Mouse (Mus musculus) intestine, embryonic 15.5 days (tissue): Measurements from ENCODE around the gene Cpeb1. TPM values are rescaled to one million over a fixed set of nuclear protein-coding genes. Genes with fewer than 3 reads are reported as not detected.
A peak's percentile ranks its signal among the peaks of the same experiment; 100 is the strongest.
"Not testable (repeated sequence)": the region's sequence is repeated elsewhere in the genome, so short reads cannot be mapped to it uniquely, and the experiment has no call there.

Source experiments
- ATAC-seq: fragments of 200-750 bp; cut with Nextera tagmentation; 2 replicates; pipeline ENCODE4 v1.8.0; 2017; ENCODE audit warnings: moderate TSS enrichment, moderate library complexity
- H3K27ac ChIP-seq: fragments of 300-500 bp; sonication (generic); 2 replicates; pipeline ENCODE4 v1.5.1; 2015; ENCODE audit warnings: mild to moderate bottlenecking, inconsistent platforms
- H3K27me3 ChIP-seq: fragments of 300-500 bp; sonication (generic); replicated peaks from 2 replicates; pipeline ENCODE4 v1.6.1; 2015; ENCODE audit warnings: inconsistent platforms
- H3K36me3 ChIP-seq: fragments of 300-500 bp; sonication (generic); 2 replicates; pipeline ENCODE4 v1.6.1; 2015; ENCODE audit warnings: inconsistent platforms
- H3K4me1 ChIP-seq: fragments of 300-500 bp; sonication (generic); replicated peaks from 2 replicates; pipeline ENCODE4 v1.6.1; 2015; ENCODE audit warnings: inconsistent platforms
- H3K4me2 ChIP-seq: fragments of 300-500 bp; sonication (generic); replicated peaks from 2 replicates; pipeline ENCODE4 v1.6.1; 2015; ENCODE audit warnings: mild to moderate bottlenecking, inconsistent platforms
- H3K4me3 ChIP-seq: fragments of 300-500 bp; sonication (generic); replicated peaks from 2 replicates; pipeline ENCODE4 v1.5.1; 2015; ENCODE audit warnings: inconsistent platforms
- H3K9ac ChIP-seq: fragments of 300-500 bp; sonication (generic); 2 replicates; pipeline ENCODE4 v1.6.1; 2015; ENCODE audit warnings: inconsistent platforms
- H3K9me3 ChIP-seq: fragments of 300-500 bp; sonication (generic); 2 replicates; pipeline ENCODE4 v1.6.1; 2016; ENCODE audit warnings: inconsistent platforms
- WGBS: fragments of 180-500 bp; shearing (Covaris S2); methylation state at CpG from one replicate; pipeline ENCODE4 v1.1.7; 2015; 5-methylcytosine and 5-hydroxymethylcytosine counted together
- polyA plus RNA-seq: library from polyadenylated mRNA; unstranded; fragments of >200 nt; fragmentation: Nextera tagmentation; extraction: Ambion mirVana; gene quantifications from 2 replicates; pipeline ENCODE4 v1.2.1, GENCODE M21; 2015

Cpeb1 gene
- polyA plus RNA-seq: 0.78 and 1.1 TPM in 2 replicates

GRCm38 (mm10) chr7:81455155-81455651 lies at the start of gene Cpeb1:
Cpeb1 (minus strand) TSS chr7:81455465.
- Histone ChIP-seq H3K36me3 (no peaks in the 10 kb centered on the region), H3K4me3 (peak within 1 kb of the TSS; percentile 52), H3K9me3 (no peaks in the 10 kb centered on the region), H3K9ac (peak within 1 kb of the TSS; percentile 28; the same call in 1 of the 2 replicates), H3K4me2 (peak within 1 kb of the TSS; percentile 95), H3K27me3 (peaks cover 64% of the 10 kb centered on the region), H3K27ac (no peak within 1 kb of the TSS), H3K4me1 (peaks cover 23% of the 10 kb centered on the region)
- WGBS: under 1% methylated on average over 28 of the region's 28 CpGs
- ATAC-seq: peak; percentile 58; the same call in 1 of the 2 replicates

GRCm38 (mm10) chr7:81501050-81501449 lies 45.8 kb upstream of the Cpeb1 start:
- Histone ChIP-seq H3K9ac (no peak overlapping the region), H3K4me1 (no peaks in the 10 kb centered on the region), H3K4me2 (no peak overlapping the region), H3K27me3 (no peaks in the 10 kb centered on the region), H3K36me3 (no peaks in the 10 kb centered on the region), H3K9me3 (no peaks in the 10 kb centered on the region), H3K27ac (no peak overlapping the region), H3K4me3 (no peak overlapping the region)
- WGBS: 73% methylated on average over 2 of the region's 2 CpGs
- no peak for ATAC-seq

GRCm38 (mm10) chr7:81498181-81498580 lies 42.9 kb upstream of the Cpeb1 start, which contains the start of gene BC048679:
BC048679 (minus strand) TSS chr7:81498281.
- Histone ChIP-seq H3K36me3 (no peaks in the 10 kb centered on the region), H3K4me3 (no peak within 1 kb of the TSS), H3K4me2 (no peak within 1 kb of the TSS), H3K9ac (no peak within 1 kb of the TSS), H3K27ac (no peak within 1 kb of the TSS), H3K9me3 (no peaks in the 10 kb centered on the region), H3K27me3 (peaks cover 10% of the 10 kb centered on the region), H3K4me1 (no peaks in the 10 kb centered on the region)
- no peak for ATAC-seq
- WGBS: 57% methylated on average over 7 of the region's 7 CpGs

GRCm38 (mm10) chr7:81497171-81497570 lies 41.9 kb upstream of the Cpeb1 start:
- Histone ChIP-seq H3K9me3 (no peaks in the 10 kb centered on the region), H3K27me3 (peaks cover 10% of the 10 kb centered on the region), H3K4me2 (no peak overlapping the region), H3K27ac (no peak overlapping the region), H3K4me1 (no peaks in the 10 kb centered on the region), H3K36me3 (no peaks in the 10 kb centered on the region), H3K9ac (no peak overlapping the region), H3K4me3 (no peak overlapping the region)
- 16% methylated on average over 6 of the region's 6 CpGs for WGBS
- no peak for ATAC-seq

- Histone ChIP-seq H3K4me1 (no peaks in the 10 kb centered on the region), H3K9me3 (no peaks in the 10 kb centered on the region), H3K4me2 (peak within 1 kb of the TSS; percentile 89), H3K9ac (0 out of 2 replicates have a peak within 1 kb of the TSS, but pooled peaks have one; percentile 11), H3K36me3 (no peaks in the 10 kb centered on the region), H3K27ac (0 out of 2 replicates have a peak within 1 kb of the TSS, but pooled peaks have one; percentile 27), H3K27me3 (peaks cover 10% of the 10 kb centered on the region), H3K4me3 (peak within 1 kb of the TSS; percentile 48)
- under 1% methylated on average over 57 of the region's 57 CpGs for WGBS
- peak; percentile 91 for ATAC-seq
These were observed 38.2 kb upstream of the Cpeb1 start, which contains the start of gene Ap3b2 for GRCm38 (mm10) chr7:81493331-81494021. Ap3b2 (minus strand) TSS chr7:81493925.

- Histone ChIP-seq H3K9ac (no peak overlapping the region), H3K27ac (no peak overlapping the region), H3K27me3 (peaks cover 10% of the 10 kb centered on the region), H3K4me2 (peak overlapping the region; percentile 89), H3K36me3 (no peaks in the 10 kb centered on the region), H3K4me3 (peak overlapping the region; percentile 48; the same call in 1 of the 2 replicates), H3K9me3 (no peaks in the 10 kb centered on the region), H3K4me1 (no peaks in the 10 kb centered on the region)
- ATAC-seq: no peak
- 56% methylated on average over 9 of the region's 9 CpGs for WGBS
These were observed 37.4 kb upstream of the Cpeb1 start for GRCm38 (mm10) chr7:81492628-81493027.

- Histone ChIP-seq H3K9ac (no peak overlapping the region), H3K9me3 (no peaks in the 10 kb centered on the region), H3K36me3 (no peaks in the 10 kb centered on the region), H3K27me3 (no peaks in the 10 kb centered on the region; the same call in 1 of the 2 replicates), H3K4me2 (no peak overlapping the region), H3K4me1 (no peaks in the 10 kb centered on the region), H3K4me3 (no peak overlapping the region), H3K27ac (no peak overlapping the region)
- ATAC-seq: no peak
- 13% methylated on average over 9 of the region's 9 CpGs for WGBS
These were observed 34.4 kb upstream of the Cpeb1 start for GRCm38 (mm10) chr7:81489649-81490048.

GRCm38 (mm10) chr7:81480800-81481199 lies 25.5 kb upstream of the Cpeb1 start:
- 10% methylated on average over 8 of the region's 8 CpGs for WGBS
- H3K27me3 ChIP-seq: peaks cover 9% of the 10 kb centered on the region
- no peak overlapping the region for H3K27ac ChIP-seq
- no peaks in the 10 kb centered on the region for H3K4me1 ChIP-seq
- no peak overlapping the region for H3K4me2 ChIP-seq
- no peak for ATAC-seq
- H3K9ac ChIP-seq: no peak overlapping the region
- H3K36me3 ChIP-seq: no peaks in the 10 kb centered on the region
- H3K4me3 ChIP-seq: no peak overlapping the region
- no peaks in the 10 kb centered on the region for H3K9me3 ChIP-seq

GRCm38 (mm10) chr7:81479531-81480090 lies 24.3 kb upstream of the Cpeb1 start:
- peaks cover 9% of the 10 kb centered on the region for H3K27me3 ChIP-seq
- H3K9me3 ChIP-seq: no peaks in the 10 kb centered on the region
- no peak for ATAC-seq
- WGBS: 66% methylated on average over 3 of the region's 3 CpGs
- no peaks in the 10 kb centered on the region for H3K4me1 ChIP-seq
- no peak overlapping the region for H3K27ac ChIP-seq
- H3K36me3 ChIP-seq: no peaks in the 10 kb centered on the region
- H3K4me2 ChIP-seq: no peak overlapping the region
- no peak overlapping the region for H3K9ac ChIP-seq
- no peak overlapping the region for H3K4me3 ChIP-seq

GRCm38 (mm10) chr7:81478261-81478660 lies 23.0 kb upstream of the Cpeb1 start:
- not testable (repeated sequence) for H3K4me1 ChIP-seq, H3K27me3 ChIP-seq, H3K4me3 ChIP-seq, H3K9me3 ChIP-seq, H3K9ac ChIP-seq, H3K36me3 ChIP-seq, H3K4me2 ChIP-seq, H3K27ac ChIP-seq, ATAC-seq

GRCm38 (mm10) chr7:81476833-81477232 lies 21.6 kb upstream of the Cpeb1 start:
- H3K4me1 ChIP-seq: no peaks in the 10 kb centered on the region
- no peaks in the 10 kb centered on the region for H3K36me3 ChIP-seq
- H3K27ac ChIP-seq: no peak overlapping the region
- no peak overlapping the region for H3K9ac ChIP-seq
- WGBS: 4% methylated on average over 24 of the region's 24 CpGs
- 0 out of 2 replicates have a peak overlapping the region, but pooled peaks have one; percentile 1 for H3K4me3 ChIP-seq
- no peak for ATAC-seq
- H3K4me2 ChIP-seq: peak overlapping the region; percentile 30; the same call in 1 of the 2 replicates
- no peaks in the 10 kb centered on the region for H3K9me3 ChIP-seq
- H3K27me3 ChIP-seq: peaks cover 9% of the 10 kb centered on the region

- no peak for ATAC-seq
- H3K27me3 ChIP-seq: peaks cover 9% of the 10 kb centered on the region
- WGBS: 77% methylated on average over 3 of the region's 3 CpGs
- no peak overlapping the region for H3K4me3 ChIP-seq
- H3K27ac ChIP-seq: no peak overlapping the region
- no peaks in the 10 kb centered on the region for H3K36me3 ChIP-seq
- H3K9ac ChIP-seq: no peak overlapping the region
- H3K4me1 ChIP-seq: no peaks in the 10 kb centered on the region
- H3K4me2 ChIP-seq: no peak overlapping the region
- no peaks in the 10 kb centered on the region for H3K9me3 ChIP-seq
These were observed 20.0 kb upstream of the Cpeb1 start for GRCm38 (mm10) chr7:81475221-81475620.
